Mouse (Mus musculus) E14TG2a.4 (cell line): ENCODE data around the gene Pgc.

Source experiments
- CTCF ChIP-seq: conservative IDR thresholded peaks from 2 replicates; pipeline ENCODE4 v1.5.1; 2014; ENCODE audit warnings: low read length
- NANOG ChIP-seq: IDR thresholded peaks from 2 replicates; pipeline ENCODE4 v1.6.1; 2014; ENCODE audit warnings: borderline replicate concordance, low read length, mixed read lengths
- POU5F1 ChIP-seq: IDR thresholded peaks from 2 replicates; pipeline ENCODE4 v1.6.1; 2014; ENCODE audit warnings: low read length, borderline replicate concordance

GRCm38 (mm10) chr17:47777141-47777540, 50.5 kb downstream of the Pgc start:
- TF ChIP-seq CTCF = no peak
- TF ChIP-seq NANOG = no peak
- TF ChIP-seq POU5F1 = no peak
